Mouse (Mus musculus) CH12.LX (cell line): Measurements from ENCODE around the gene Lamtor4.

Source experiments
- KAT2A ChIP-seq: IDR thresholded peaks from 2 replicates; pipeline ENCODE4 v1.6.1; 2012; ENCODE audit warnings: low read length, improper control_type of control experiment, inconsistent platforms; ENCODE audit not compliant: insufficient replicate concordance
- POLR2A ChIP-seq: IDR thresholded peaks from 2 replicates; pipeline ENCODE4 v1.6.1; 2011; ENCODE audit warnings: low read depth, mild to moderate bottlenecking, improper control_type of control experiment, low read length
- RCOR1 ChIP-seq: conservative IDR thresholded peaks from 2 replicates; pipeline ENCODE4 v1.6.1; 2012; ENCODE audit warnings: low read depth, mild to moderate bottlenecking, inconsistent platforms, low read length, improper control_type of control experiment

DNA sequence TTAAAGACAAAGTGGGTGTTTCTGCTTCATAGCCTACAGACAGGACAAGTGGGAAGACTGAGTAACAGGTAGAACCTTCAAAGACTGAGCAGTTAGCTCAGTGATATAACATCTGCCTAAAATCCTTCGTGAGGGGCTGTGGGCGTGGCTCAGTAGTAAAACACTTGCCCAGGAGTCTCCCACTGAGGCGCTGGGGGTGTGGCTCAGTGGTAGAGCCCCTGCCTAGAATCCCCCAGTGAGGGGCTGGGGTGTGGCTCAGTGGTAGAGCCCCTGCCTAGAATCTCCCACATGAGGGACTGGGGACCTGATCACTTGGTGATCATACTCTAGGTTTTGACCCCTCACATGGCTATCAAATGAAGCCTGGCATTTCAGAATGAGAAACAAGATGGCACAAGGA is 2.8 kb downstream of the Lamtor4 start:
- no peak for TF ChIP-seq KAT2A
- no peak for TF ChIP-seq POLR2A
- no peak for TF ChIP-seq RCOR1
